8 mouse cellular contexts compared by ENCODE assay signal in genomic region chr6:4747677-4748505, GRCm38 (mm10). TPM values are rescaled to one million over a fixed set of nuclear protein-coding genes. Genes with fewer than 3 reads are reported as not detected.
DNase-seq lines count a peak whose midpoint lies in the region; ATAC-seq lines count a peak whose summit lies in the region.

No protein-coding gene starts in this region.

- peak; percentile 41 for DNase-seq in ovary, postnatal 36 days (ENCODE audit: low spot score)
- DNase-seq in ovary, postnatal 10 days (ENCODE audit: low spot score) = no peak
- DNase-seq in cerebellum, postnatal 36 days = peak; percentile 29 to 35
- DNase-seq in kidney, adult 11 months = peak; percentile 9
- DNase-seq in left cerebral cortex, postnatal 36 days (ENCODE audit: low spot score in 2 of 2) = peak; percentile 53 to 60
- peak; percentile 25 for DNase-seq in skeletal muscle tissue, adult 2 months (ENCODE audit: low read depth, low spot score)

- intact Hi-C loops in left cerebral cortex, postnatal 36 days (cut with DNase I) = loop anchor here (2.0 to 10.0 kb wide), 4 partner anchors 146 to 637 kb away; partner anchors contain the start of genes Asb4, Casd1 and Ppp1r9a

- ATAC-seq in granulocyte monocyte progenitor cell, adult 5-6 weeks (replicated peaks; ENCODE audit: poor library complexity, severe bottlenecking) = peak; percentile 57
- peak; percentile 52 for ATAC-seq in megakaryocyte-erythroid progenitor cell, adult 5-6 weeks (replicated peaks; ENCODE audit: low FRiP score, low TSS enrichment, poor library complexity, severe bottlenecking)

RNA-seq across cellular contexts. Expression of gene Peg10, which starts 0.8 kb away (rescaled TPM):
- not detected in 2 replicates for total RNA-seq in granulocyte monocyte progenitor cell, adult 5-6 weeks (2014; fragmentation: Nextera tagmentation)
- 0.04 and 0.15 TPM in 2 replicates for total RNA-seq in granulocyte monocyte progenitor cell, adult 5-6 weeks (2017)
- total RNA-seq in left cerebral cortex, postnatal 36 days (2021) = 10 to 100 TPM in 1 of 2 experiments, 1 to 10 TPM in 1; 9.2 to 14.7 TPM
- total RNA-seq in megakaryocyte-erythroid progenitor cell, adult 5-6 weeks (2014; fragmentation: Nextera tagmentation) = 0.25 and 0.61 TPM in 2 replicates
- total RNA-seq in megakaryocyte-erythroid progenitor cell, adult 5-6 weeks (2017) = 0.28 and 1.4 TPM in 2 replicates

RNA-seq across cellular contexts. Expression of gene Sgce, which starts 0.9 kb away (rescaled TPM):
- total RNA-seq in granulocyte monocyte progenitor cell, adult 5-6 weeks (2014; fragmentation: Nextera tagmentation) = not detected in 2 replicates
- total RNA-seq in granulocyte monocyte progenitor cell, adult 5-6 weeks (2017) = 1.0 and 2.3 TPM in 2 replicates
- total RNA-seq in left cerebral cortex, postnatal 36 days (2021) = 10 to 100 TPM; 30.0 to 34.7 TPM
- 0.57 TPM in 1 of 2 replicates, not detected in the other for total RNA-seq in megakaryocyte-erythroid progenitor cell, adult 5-6 weeks (2014; fragmentation: Nextera tagmentation)
- total RNA-seq in megakaryocyte-erythroid progenitor cell, adult 5-6 weeks (2017) = 1.0 and 4.4 TPM in 2 replicates

Comparison
In these comparisons a context has a peak if more than half of its experiments do, and no peak if none do; other contexts are left out.
1. RNA of gene Peg10, which starts 0.8 kb away (total RNA-seq): 9.2 to 14.7 TPM in left cerebral cortex, postnatal 36 days; 0.25 to 1.4 TPM in megakaryocyte-erythroid progenitor cell, adult 5-6 weeks and 0.04 to 0.15 TPM in granulocyte monocyte progenitor cell, adult 5-6 weeks; every median in the first group is over 4 times any median in the second.
2. RNA of gene Sgce, which starts 0.9 kb away (total RNA-seq): 30.0 to 34.7 TPM in left cerebral cortex, postnatal 36 days; 1.0 to 2.3 TPM in granulocyte monocyte progenitor cell, adult 5-6 weeks and 0.57 to 4.4 TPM in megakaryocyte-erythroid progenitor cell, adult 5-6 weeks; every median in the first group is over 4 times any median in the second.